Mouse (Mus musculus): ENCODE measurements at regions not wholly inside any gene's neighbourhood (a gene's known extent, or its start where the extent isn't known, plus 50 kb on each side); places are given as distances from the start of the nearest gene placed in this dataset.

GRCm38 (mm10) chr13:44532631-44533180, 196.6 kb upstream of the Jarid2 start:
- WGBS = 87% methylated on average over 11 of the region's 11 CpGs
- ATAC-seq = no peak
- H3K9me3 ChIP-seq (ENCODE audit: control insufficient read depth, low read length) = no peaks in the 10 kb centered on the region
- no peaks in the 10 kb centered on the region for H3K4me1 ChIP-seq (ENCODE audit: control insufficient read depth, insufficient read depth, low read depth, low read length)
- no peaks in the 10 kb centered on the region for H3K36me3 ChIP-seq (ENCODE audit: control insufficient read depth, insufficient read depth, low read length)
- no peak overlapping the region for H3K4me2 ChIP-seq (ENCODE audit: low read length)
- no peak overlapping the region for H3K27ac ChIP-seq (ENCODE audit: low read depth, low read length)
- H3K9ac ChIP-seq (ENCODE audit: low read depth, low read length) = no peak overlapping the region
- no peak overlapping the region for H3K4me3 ChIP-seq (ENCODE audit: low read length)
- no peaks in the 10 kb centered on the region for H3K27me3 ChIP-seq (replicated peaks; ENCODE audit: control insufficient read depth, insufficient read depth, low read length)

- Histone ChIP-seq H3K9me3 (ENCODE audit: control insufficient read depth, low read length) (no peaks in the 10 kb centered on the region), H3K9ac (ENCODE audit: low read depth, low read length) (no peak overlapping the region), H3K4me3 (ENCODE audit: low read length) (no peak overlapping the region), H3K36me3 (ENCODE audit: control insufficient read depth, insufficient read depth, low read length) (no peaks in the 10 kb centered on the region), H3K4me2 (ENCODE audit: low read length) (no peak overlapping the region), H3K27ac (ENCODE audit: low read depth, low read length) (no peak overlapping the region), H3K27me3 (replicated peaks; ENCODE audit: control insufficient read depth, insufficient read depth, low read length) (no peaks in the 10 kb centered on the region), H3K4me1 (ENCODE audit: control insufficient read depth, insufficient read depth, low read depth, low read length) (no peaks in the 10 kb centered on the region)
- WGBS = 89% methylated on average over 6 of the region's 6 CpGs
- ATAC-seq = no peak
Observed at GRCm38 (mm10) chr13:44534575-44535080, 194.6 kb upstream of the Jarid2 start.

- no peaks in the 10 kb centered on the region for H3K9me3 ChIP-seq (ENCODE audit: control insufficient read depth, low read length)
- H3K4me2 ChIP-seq (ENCODE audit: low read length) = no peak overlapping the region
- H3K4me3 ChIP-seq (ENCODE audit: low read length) = no peak overlapping the region
- no peak overlapping the region for H3K27ac ChIP-seq (ENCODE audit: low read depth, low read length)
- H3K4me1 ChIP-seq (ENCODE audit: control insufficient read depth, insufficient read depth, low read depth, low read length) = no peaks in the 10 kb centered on the region
- WGBS = 84% methylated on average over 18 of the region's 18 CpGs
- H3K27me3 ChIP-seq (replicated peaks; ENCODE audit: control insufficient read depth, insufficient read depth, low read length) = no peaks in the 10 kb centered on the region
- no peak for ATAC-seq
- no peak overlapping the region for H3K9ac ChIP-seq (ENCODE audit: low read depth, low read length)
- H3K36me3 ChIP-seq (ENCODE audit: control insufficient read depth, insufficient read depth, low read length) = no peaks in the 10 kb centered on the region
Observed at GRCm38 (mm10) chr13:44535441-44535840, 193.8 kb upstream of the Jarid2 start.

- no peak overlapping the region for H3K27ac ChIP-seq (ENCODE audit: low read depth, low read length)
- 92% methylated on average over 7 of the region's 7 CpGs for WGBS
- H3K4me3 ChIP-seq (ENCODE audit: low read length) = no peak overlapping the region
- H3K4me2 ChIP-seq (ENCODE audit: low read length) = no peak overlapping the region
- no peak for ATAC-seq
- H3K4me1 ChIP-seq (ENCODE audit: control insufficient read depth, insufficient read depth, low read depth, low read length) = no peaks in the 10 kb centered on the region
- H3K9ac ChIP-seq (ENCODE audit: low read depth, low read length) = no peak overlapping the region
- no peaks in the 10 kb centered on the region for H3K27me3 ChIP-seq (replicated peaks; ENCODE audit: control insufficient read depth, insufficient read depth, low read length)
- no peaks in the 10 kb centered on the region for H3K9me3 ChIP-seq (ENCODE audit: control insufficient read depth, low read length)
- H3K36me3 ChIP-seq (ENCODE audit: control insufficient read depth, insufficient read depth, low read length) = no peaks in the 10 kb centered on the region
Observed at GRCm38 (mm10) chr13:44538238-44538637, 191.0 kb upstream of the Jarid2 start.

- H3K27me3 ChIP-seq (replicated peaks; ENCODE audit: control insufficient read depth, insufficient read depth, low read length) = no peaks in the 10 kb centered on the region
- no peaks in the 10 kb centered on the region for H3K4me1 ChIP-seq (ENCODE audit: control insufficient read depth, insufficient read depth, low read depth, low read length)
- no peak for ATAC-seq
- H3K27ac ChIP-seq (ENCODE audit: low read depth, low read length) = no peak overlapping the region
- WGBS = 87% methylated on average over 4 of the region's 4 CpGs
- no peak overlapping the region for H3K9ac ChIP-seq (ENCODE audit: low read depth, low read length)
- no peaks in the 10 kb centered on the region for H3K9me3 ChIP-seq (ENCODE audit: control insufficient read depth, low read length)
- H3K4me2 ChIP-seq (ENCODE audit: low read length) = no peak overlapping the region
- H3K4me3 ChIP-seq (ENCODE audit: low read length) = no peak overlapping the region
- no peaks in the 10 kb centered on the region for H3K36me3 ChIP-seq (ENCODE audit: control insufficient read depth, insufficient read depth, low read length)
Observed at GRCm38 (mm10) chr13:44540401-44540800, 188.9 kb upstream of the Jarid2 start.

GRCm38 (mm10) chr13:44541243-44541653, 188.0 kb upstream of the Jarid2 start:
- 65% methylated on average over 5 of the region's 5 CpGs for WGBS
- Histone ChIP-seq H3K36me3 (ENCODE audit: control insufficient read depth, insufficient read depth, low read length) (no peaks in the 10 kb centered on the region), H3K4me2 (ENCODE audit: low read length) (no peak overlapping the region), H3K4me3 (ENCODE audit: low read length) (no peak overlapping the region), H3K4me1 (ENCODE audit: control insufficient read depth, insufficient read depth, low read depth, low read length) (no peaks in the 10 kb centered on the region), H3K9me3 (ENCODE audit: control insufficient read depth, low read length) (no peaks in the 10 kb centered on the region), H3K27ac (ENCODE audit: low read depth, low read length) (no peak overlapping the region), H3K9ac (ENCODE audit: low read depth, low read length) (no peak overlapping the region), H3K27me3 (replicated peaks; ENCODE audit: control insufficient read depth, insufficient read depth, low read length) (no peaks in the 10 kb centered on the region)
- peak; percentile 83 for ATAC-seq

- H3K27ac ChIP-seq (ENCODE audit: low read depth, low read length) = no peak overlapping the region
- no peak overlapping the region for H3K9ac ChIP-seq (ENCODE audit: low read depth, low read length)
- no peaks in the 10 kb centered on the region for H3K36me3 ChIP-seq (ENCODE audit: control insufficient read depth, insufficient read depth, low read length)
- no peaks in the 10 kb centered on the region for H3K27me3 ChIP-seq (replicated peaks; ENCODE audit: control insufficient read depth, insufficient read depth, low read length)
- no peak overlapping the region for H3K4me3 ChIP-seq (ENCODE audit: low read length)
- no peak for ATAC-seq
- no peaks in the 10 kb centered on the region for H3K9me3 ChIP-seq (ENCODE audit: control insufficient read depth, low read length)
- H3K4me1 ChIP-seq (ENCODE audit: control insufficient read depth, insufficient read depth, low read depth, low read length) = no peaks in the 10 kb centered on the region
- H3K4me2 ChIP-seq (ENCODE audit: low read length) = no peak overlapping the region
- WGBS = 70% methylated on average over 9 of the region's 9 CpGs
Observed at GRCm38 (mm10) chr13:44544786-44545185, 184.5 kb upstream of the Jarid2 start.

GRCm38 (mm10) chr13:44546289-44546688, 183.0 kb upstream of the Jarid2 start:
- Histone ChIP-seq H3K27ac (ENCODE audit: low read depth, low read length) (no peak overlapping the region), H3K4me1 (ENCODE audit: control insufficient read depth, insufficient read depth, low read depth, low read length) (no peaks in the 10 kb centered on the region), H3K36me3 (ENCODE audit: control insufficient read depth, insufficient read depth, low read length) (no peaks in the 10 kb centered on the region), H3K9ac (ENCODE audit: low read depth, low read length) (no peak overlapping the region), H3K4me2 (ENCODE audit: low read length) (no peak overlapping the region), H3K9me3 (ENCODE audit: control insufficient read depth, low read length) (no peaks in the 10 kb centered on the region), H3K4me3 (ENCODE audit: low read length) (no peak overlapping the region), H3K27me3 (replicated peaks; ENCODE audit: control insufficient read depth, insufficient read depth, low read length) (no peaks in the 10 kb centered on the region)
- 87% methylated on average over 2 of the region's 2 CpGs for WGBS
- ATAC-seq = no peak

- Histone ChIP-seq H3K9ac (ENCODE audit: low read depth, low read length) (no peak overlapping the region), H3K36me3 (ENCODE audit: control insufficient read depth, insufficient read depth, low read length) (no peaks in the 10 kb centered on the region), H3K4me2 (ENCODE audit: low read length) (no peak overlapping the region), H3K27me3 (replicated peaks; ENCODE audit: control insufficient read depth, insufficient read depth, low read length) (no peaks in the 10 kb centered on the region), H3K27ac (ENCODE audit: low read depth, low read length) (no peak overlapping the region), H3K4me1 (ENCODE audit: control insufficient read depth, insufficient read depth, low read depth, low read length) (no peaks in the 10 kb centered on the region), H3K4me3 (ENCODE audit: low read length) (no peak overlapping the region), H3K9me3 (ENCODE audit: control insufficient read depth, low read length) (no peaks in the 10 kb centered on the region)
- ATAC-seq = no peak
- 100% methylated on average over 3 of the region's 3 CpGs for WGBS
Observed at GRCm38 (mm10) chr13:44548880-44549279, 180.4 kb upstream of the Jarid2 start.

GRCm38 (mm10) chr13:44553363-44553762, 175.9 kb upstream of the Jarid2 start:
- H3K4me2 ChIP-seq (ENCODE audit: low read length) = no peak overlapping the region
- WGBS = 78% methylated on average over 5 of the region's 5 CpGs

More at GRCm38 (mm10) chr13:44553363-44553762, 175.9 kb upstream of the Jarid2 start:
- Histone ChIP-seq H3K9me3 (ENCODE audit: control insufficient read depth, low read length) (no peaks in the 10 kb centered on the region), H3K27ac (ENCODE audit: low read depth, low read length) (no peak overlapping the region), H3K4me3 (ENCODE audit: low read length) (no peak overlapping the region), H3K9ac (ENCODE audit: low read depth, low read length) (no peak overlapping the region), H3K36me3 (ENCODE audit: control insufficient read depth, insufficient read depth, low read length) (no peaks in the 10 kb centered on the region), H3K4me1 (ENCODE audit: control insufficient read depth, insufficient read depth, low read depth, low read length) (no peaks in the 10 kb centered on the region), H3K27me3 (replicated peaks; ENCODE audit: control insufficient read depth, insufficient read depth, low read length) (no peaks in the 10 kb centered on the region)
- no peak for ATAC-seq
